ENCODE assay signal across 17 mouse cellular contexts in the genomic region with DNA sequence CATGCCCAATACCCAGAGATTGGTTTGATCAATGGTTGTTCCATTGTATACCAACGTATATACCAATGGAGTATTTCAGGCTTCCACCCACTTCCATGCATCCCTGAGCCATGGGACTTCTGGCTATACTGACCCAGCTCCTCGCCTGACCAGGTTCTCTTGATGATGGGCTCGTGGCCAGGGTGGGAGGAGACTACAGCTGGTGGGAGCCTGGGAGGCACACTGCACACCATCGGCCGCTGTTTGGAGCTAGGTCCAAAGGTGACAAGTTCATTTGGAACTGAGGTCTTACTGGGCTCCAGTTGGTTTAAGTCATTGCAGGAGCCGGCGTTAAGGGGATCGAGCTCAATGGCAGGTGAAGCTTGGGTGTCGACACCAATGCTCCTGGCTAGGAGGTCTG.
"Had no signal": no experiment of that assay in that cellular context is flagged by ENCODE, and none has a peak within 500 bp of the region (broad histone marks: within the 10 kb centered on the region; RNA-seq: fewer than 3 reads in every experiment).

No protein-coding gene starts in this region.

- H3K4me1 ChIP-seq: liver, embryonic 15.5 days; lung, embryonic 15.5 days; midbrain, embryonic 12.5 days; neural tube, embryonic 13.5 days; stomach, embryonic 15.5 days had no signal

- H3K4me2 ChIP-seq: liver, embryonic 15.5 days; lung, embryonic 15.5 days; midbrain, embryonic 12.5 days; neural tube, embryonic 13.5 days; stomach, embryonic 15.5 days had no signal

- H3K9ac ChIP-seq: liver, embryonic 15.5 days; lung, embryonic 15.5 days; midbrain, embryonic 12.5 days; neural tube, embryonic 13.5 days; stomach, embryonic 15.5 days had no signal

- DNase-seq: left cerebral cortex, postnatal 4 days; lung, postnatal 14 days; retina, postnatal 1 day; right cerebral cortex, postnatal 14 days; thymus, adult 2 months; thymus, postnatal 25 days had no signal

- H3K4me3 ChIP-seq: layer of hippocampus, adult 2 months; liver, embryonic 15.5 days; lung, embryonic 15.5 days; megakaryocyte, embryonic 14.5 days; midbrain, embryonic 12.5 days; neural tube, embryonic 13.5 days; stomach, embryonic 15.5 days had no signal

- H3K9me3 ChIP-seq: liver, embryonic 15.5 days; lung, embryonic 15.5 days; megakaryocyte, embryonic 14.5 days; midbrain, embryonic 12.5 days; neural tube, embryonic 13.5 days; stomach, embryonic 15.5 days had no signal

- H3K27ac ChIP-seq: hindbrain, postnatal 0 days; kidney, postnatal 0 days; layer of hippocampus, adult 2 months; liver, embryonic 15.5 days; lung, embryonic 15.5 days; macrophage; midbrain, embryonic 12.5 days; neural tube, embryonic 13.5 days; stomach, embryonic 15.5 days had no signal

- ATAC-seq: hindbrain, postnatal 0 days; midbrain, embryonic 16.5 days had no signal

- H3K36me3 ChIP-seq: liver, embryonic 15.5 days; lung, embryonic 15.5 days; midbrain, embryonic 12.5 days; neural tube, embryonic 13.5 days; stomach, embryonic 15.5 days had no signal

- H3K27me3 ChIP-seq: liver, embryonic 15.5 days; lung, embryonic 15.5 days; midbrain, embryonic 12.5 days; neural tube, embryonic 13.5 days; stomach, embryonic 15.5 days had no signal
